Mouse (Mus musculus) layer of hippocampus, adult 9-10 months (tissue): ENCODE measurements around the gene Gm10322.
A peak's percentile ranks its signal among the peaks of the same experiment; 100 is the strongest.

Experiments used
- DNase-seq: peaks from one replicate; pipeline ENCODE4 v3.0.0; 2022; ENCODE audit warnings: low spot score

The Gm10322 gene

DNA sequence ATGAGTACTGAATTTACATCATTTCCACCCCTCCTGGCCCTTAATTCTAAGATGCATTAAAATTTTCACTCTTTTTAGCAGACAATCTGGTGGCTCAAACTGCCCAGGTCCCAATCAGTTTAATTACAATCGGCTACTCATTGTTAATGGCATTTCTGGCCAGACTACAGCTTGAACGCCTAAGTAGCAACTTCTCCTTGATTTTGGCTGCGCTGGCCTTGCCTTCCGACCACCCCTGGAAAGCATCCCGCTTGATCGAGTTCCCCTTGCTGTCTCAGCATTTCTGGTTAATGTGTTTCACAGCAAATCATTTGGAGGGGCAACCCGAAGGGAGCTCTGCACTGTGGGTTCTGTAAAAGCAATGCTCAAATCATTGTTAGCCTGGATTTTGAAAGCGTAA is 13.8 kb upstream of the Gm10322 start:
- DNase-seq, result no peak

DNA sequence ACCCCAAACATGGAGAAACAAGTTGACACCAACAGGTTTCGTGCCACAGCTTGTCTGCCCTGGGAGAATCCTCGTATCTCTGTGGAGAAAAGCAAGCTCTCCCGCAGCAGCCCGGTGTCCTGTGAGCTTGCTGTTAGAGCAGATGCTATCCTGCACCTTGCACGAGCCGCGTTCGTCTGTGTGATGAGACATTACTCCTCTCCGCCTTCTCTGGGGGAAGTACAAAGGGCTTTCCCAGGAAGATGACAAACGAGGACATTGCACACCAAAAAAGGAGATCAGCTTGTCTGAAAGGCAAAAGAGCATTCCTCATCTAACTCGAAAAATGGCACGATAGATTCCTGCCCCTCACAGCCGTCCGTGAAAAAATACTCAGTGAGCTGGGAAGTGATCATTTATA is 13.0 kb upstream of the Gm10322 start:
- DNase-seq, result no peak

DNA sequence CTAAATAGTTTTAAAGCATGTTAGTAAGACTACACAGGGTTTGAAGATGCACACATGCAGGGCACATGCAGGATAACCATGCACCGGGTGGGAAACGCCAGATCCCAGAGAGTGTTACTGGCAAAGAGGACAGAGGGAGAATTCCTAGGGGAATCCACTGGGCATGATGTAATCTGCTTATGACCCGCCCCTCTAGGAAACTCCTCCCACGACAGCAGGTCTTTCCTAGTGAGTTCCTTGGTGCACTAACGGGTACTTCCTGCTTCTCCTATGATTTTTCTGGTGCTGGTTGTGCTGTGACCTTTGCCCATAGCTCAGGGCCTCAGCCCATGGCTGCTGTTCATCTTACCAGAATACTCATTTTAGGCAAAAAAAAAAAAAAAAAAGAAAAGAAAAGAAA is 12.0 kb upstream of the Gm10322 start:
- no peak for DNase-seq

DNA sequence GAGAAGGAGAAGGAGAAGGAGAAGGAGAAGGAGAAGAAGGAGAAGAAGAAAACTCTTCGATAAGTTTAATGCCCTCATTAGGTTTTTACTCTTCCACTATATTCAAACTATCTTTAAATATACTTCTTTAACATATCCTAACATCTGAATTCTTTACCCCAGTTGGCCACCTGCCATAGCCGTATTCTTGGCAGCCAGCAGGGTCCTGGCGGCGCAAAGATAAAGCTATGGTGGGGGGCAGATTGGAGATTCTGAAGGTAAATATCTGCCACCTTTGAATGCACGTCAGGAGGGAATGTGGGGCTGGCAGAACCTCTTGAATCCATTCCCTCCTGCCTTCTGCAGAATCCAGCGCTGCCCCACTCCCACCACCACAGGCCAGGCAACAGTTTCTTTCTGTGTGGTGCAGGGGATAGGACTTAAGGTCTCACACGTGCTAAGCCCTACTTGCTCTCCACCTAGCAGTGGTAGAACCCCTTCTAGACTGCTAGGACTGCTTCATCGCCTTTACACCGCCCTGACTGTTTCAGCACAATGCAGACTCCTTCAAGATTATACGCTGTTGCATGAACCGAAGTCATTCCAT is 10.9 kb upstream of the Gm10322 start:
- no peak for DNase-seq

DNA sequence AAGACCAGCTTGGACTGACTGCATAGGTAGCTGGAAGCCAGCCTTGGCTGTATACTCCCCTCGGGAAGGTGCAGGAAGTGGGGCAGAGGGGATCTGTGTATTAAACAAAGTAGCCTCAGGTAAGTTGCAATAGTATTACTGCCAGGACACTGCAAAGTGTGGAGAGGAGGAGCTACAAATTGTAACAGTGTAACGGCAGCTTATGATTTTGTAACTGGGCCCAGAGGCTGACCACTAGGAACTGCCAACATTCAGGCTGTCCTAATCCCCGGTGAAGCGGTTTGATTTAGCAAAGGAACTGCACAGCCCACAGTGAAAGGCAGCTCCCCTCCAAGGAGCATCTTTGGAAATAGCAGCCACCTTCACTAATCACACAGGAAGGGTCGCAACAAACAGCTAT is 2.6 kb upstream of the Gm10322 start:
- no peak for DNase-seq

DNA sequence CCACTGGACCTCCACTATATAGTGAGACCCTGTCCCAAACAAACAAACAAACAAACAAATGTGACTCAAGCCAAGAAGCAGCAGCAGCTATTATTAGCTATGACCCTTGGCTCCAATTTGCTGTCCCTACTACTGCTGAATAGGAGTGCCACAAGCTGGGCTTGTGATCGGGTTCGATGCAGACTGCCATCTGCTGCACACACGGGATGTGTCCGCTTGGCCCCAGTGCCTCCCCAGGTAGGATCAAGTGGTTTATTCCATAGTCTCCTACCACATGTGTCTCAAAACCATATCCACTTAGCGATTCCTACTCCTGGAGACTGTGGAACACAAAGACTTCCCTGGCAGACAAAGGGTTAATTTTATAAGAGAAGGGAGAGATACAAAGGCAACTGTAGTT is 1.7 kb upstream of the Gm10322 start:
- no peak for DNase-seq

DNA sequence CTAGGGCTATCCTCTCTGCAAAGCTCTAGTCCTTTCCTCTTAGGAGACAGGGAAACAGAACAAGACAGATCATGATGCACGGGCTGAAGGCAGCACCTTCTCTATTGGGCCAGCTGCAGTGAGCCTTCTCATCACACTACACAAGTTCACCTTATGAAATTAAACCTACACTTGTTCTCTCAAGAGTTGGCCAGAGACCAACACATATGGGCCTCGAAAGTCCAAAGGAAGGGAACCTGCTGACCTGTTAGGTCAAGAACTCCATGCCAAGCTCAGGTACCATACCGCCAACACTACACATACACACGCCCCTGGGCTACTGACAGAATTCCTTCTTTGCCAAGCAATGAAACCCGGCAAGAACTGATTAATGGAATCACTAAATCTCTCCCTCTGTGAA is 452 bp upstream of the Gm10322 start:
- DNase-seq, result no peak

DNA sequence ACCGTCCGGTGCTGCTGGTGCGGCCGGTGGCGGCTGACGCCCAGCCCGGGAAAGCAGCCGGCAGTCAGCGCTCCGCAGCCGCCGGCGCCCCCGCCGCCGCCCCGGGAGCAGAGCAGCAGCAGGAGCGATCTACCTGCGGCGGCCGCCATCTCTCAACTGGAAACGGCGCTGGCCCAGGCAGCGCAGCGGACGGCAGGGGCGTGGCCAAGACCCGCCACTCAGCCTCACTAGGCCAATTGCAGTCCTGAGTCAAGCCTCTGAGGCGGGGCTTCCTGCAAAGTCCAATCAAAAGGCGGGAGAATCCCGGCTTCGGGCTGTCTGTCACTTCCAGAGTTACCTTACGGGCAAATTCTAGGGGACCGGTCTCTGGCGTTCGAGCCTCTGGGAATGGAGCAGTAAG is 659 bp downstream of the Gm10322 start, which contains the start of gene Mcu:
Gene Mcu (minus strand): TSS at position 171 of the 400 bp plus-strand sequence.
- DNase-seq, result peak; percentile 94

DNA sequence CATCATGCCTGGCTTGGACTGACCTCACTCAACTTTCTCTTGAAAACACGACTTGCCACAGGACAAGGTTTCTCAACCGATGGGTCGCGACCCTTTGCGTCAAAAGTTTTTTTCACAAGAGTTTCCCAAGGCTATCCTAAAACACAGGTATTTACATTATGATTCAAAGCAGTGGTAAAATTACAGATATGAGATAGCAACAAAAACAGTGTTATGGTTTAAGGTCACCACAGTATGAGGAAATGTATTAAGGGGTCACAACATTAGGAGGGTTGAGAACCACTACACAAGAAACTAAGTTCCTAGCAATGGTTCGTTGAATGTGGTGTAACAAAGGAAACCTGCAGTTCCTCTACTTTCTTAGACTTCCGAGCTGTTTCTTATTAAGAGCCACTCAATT is 1.9 kb downstream of the Gm10322 start:
- DNase-seq, result no peak

DNA sequence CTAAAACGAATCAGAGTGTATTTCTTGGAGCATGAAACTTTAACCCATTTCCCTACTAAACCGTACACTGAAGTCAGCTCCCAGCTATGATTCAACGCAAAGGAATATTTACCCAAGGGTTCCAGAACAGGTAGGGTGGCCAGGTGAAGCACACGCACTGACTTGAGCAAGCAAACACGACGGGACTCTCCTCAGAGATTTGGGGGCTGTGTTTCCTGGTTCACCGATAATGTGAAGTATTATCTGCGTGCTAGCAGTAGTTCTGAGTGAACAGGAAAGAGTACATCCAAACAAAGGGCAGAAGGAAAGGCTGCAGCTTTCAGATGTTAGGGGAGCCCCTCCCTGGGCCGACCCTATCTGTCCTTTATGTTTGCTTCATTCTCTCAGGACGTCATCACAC is 5.5 kb downstream of the Gm10322 start:
- no peak for DNase-seq

DNA sequence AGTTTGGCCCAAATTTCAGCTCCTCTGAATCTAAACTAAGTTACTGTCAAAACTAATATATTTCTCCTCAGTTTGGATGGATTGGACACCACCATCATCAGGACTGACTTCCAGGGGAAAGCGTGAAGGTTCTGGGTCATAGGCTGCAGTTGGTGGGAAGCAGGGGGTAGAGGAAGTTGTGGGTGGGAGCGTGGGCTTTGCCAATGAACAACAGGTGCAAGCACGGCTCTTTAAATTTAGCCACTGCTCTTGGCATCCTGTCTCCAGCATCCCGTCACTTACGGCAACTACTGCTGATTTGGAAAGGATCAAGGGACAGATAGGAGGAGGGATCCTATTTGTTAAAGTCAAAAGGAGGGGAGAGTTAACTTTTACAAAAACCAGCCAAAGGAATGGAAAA is 7.6 kb downstream of the Gm10322 start:
- DNase-seq, result no peak

DNA sequence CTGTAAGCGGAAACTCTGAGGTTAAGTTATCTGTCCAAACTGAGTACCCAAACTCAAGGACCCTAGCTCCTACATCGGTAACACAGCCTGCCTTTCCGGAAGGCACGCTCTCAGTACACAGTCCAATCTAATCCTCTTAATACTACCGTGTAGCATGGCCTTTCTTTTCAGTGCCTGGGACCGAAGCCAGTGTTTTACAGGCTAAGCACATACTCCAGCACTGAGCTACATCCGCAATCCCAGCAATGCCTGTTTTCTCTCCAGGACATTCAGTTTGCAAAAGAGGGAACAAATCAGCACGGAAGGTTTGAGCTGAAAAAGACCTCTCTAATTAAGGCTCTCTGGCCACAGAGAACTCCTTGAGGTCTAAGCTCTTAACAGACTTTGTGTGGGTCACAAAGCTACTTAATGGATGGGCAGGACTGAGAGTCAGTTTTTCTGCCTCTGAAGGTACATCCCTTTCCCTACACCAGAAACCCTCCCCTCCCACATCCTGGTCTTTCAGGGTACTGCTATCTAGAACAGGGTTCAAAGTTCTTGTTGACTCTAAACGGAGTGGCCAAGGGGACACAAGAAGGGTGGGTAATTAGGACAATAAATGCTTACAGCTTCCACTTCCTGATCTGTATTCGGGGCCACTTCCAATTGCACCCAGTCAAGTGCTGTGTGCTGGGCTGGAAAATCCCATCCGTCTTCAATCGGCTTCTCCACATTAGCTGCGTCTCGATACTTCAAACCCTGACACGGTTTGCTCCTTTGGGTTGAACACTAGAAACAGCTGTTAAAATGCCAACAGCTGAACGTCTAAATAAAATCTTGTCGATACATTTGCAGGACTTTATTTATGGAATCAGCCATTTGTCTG is 13.0 kb downstream of the Gm10322 start:
- no peak for DNase-seq

DNA sequence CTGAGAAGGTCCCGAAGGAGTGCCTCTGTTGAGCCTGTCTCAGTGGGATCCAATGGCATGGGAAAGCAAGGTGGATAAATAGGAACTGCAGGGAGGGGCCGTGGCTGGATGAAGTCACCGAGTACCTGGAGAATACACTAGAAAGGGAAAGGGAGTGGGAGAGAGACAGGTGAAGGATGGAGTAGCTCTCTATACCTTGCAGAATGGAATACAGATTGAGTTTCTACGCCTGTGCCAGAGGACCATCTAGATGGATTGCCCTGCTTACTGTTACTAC is 13.6 kb downstream of the Gm10322 start:
- DNase-seq, result no peak

DNA sequence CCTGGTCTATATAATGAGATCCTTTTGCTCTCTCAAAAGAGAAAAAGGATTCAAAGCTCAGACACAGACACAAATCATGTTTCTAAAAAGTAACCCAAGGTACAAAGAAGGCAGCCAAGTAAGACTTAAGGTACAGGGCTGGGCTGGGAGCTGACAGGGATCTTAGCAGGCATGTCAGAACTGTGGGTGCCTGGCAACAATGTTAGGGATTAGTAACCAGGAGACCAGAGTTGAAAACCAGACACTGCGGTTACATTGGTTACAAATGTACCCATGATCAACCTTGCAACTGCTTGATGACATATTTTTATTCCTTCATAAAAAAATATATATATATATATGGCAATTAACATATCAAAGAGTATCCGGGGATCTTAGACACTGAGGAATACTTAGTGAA is 20.2 kb downstream of the Gm10322 start:
- no peak for DNase-seq

DNA sequence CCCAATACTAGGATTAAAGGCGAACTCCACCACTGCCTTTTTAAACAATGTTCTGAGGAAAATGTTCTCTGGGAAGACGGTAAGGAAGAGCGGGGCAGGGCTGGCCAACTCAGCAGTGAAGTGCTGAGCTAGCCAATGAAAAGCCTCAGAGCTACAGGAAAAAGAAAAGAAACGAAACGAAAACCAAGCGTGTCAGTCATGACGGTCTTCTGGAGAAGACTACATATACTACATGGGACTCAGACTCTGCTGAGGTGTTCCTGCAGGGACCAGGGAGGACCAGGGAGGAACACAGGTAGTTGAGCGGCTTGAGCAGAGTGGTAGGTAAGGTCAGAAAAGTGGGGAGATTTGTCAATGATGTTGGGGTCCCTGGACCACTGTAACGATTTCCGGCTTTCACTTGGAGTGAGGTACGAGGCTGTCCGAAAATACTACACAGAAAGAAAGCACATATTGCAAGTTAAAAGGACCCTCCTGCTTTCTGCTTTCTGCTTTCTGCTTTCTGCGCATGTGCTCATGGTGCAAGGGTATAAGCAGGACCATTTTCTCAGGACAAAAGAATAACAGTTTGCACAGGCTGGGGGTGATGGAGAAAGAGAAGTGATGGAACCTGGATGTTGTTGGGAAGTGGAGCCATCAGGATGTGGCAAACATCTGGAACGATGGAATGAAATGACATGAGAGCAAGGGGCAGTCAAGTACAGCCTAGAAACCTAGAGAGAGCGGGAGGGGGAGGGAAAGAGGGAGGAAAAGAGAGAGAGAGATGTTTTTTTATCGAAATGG is 21.1 kb downstream of the Gm10322 start:
- no peak for DNase-seq

DNA sequence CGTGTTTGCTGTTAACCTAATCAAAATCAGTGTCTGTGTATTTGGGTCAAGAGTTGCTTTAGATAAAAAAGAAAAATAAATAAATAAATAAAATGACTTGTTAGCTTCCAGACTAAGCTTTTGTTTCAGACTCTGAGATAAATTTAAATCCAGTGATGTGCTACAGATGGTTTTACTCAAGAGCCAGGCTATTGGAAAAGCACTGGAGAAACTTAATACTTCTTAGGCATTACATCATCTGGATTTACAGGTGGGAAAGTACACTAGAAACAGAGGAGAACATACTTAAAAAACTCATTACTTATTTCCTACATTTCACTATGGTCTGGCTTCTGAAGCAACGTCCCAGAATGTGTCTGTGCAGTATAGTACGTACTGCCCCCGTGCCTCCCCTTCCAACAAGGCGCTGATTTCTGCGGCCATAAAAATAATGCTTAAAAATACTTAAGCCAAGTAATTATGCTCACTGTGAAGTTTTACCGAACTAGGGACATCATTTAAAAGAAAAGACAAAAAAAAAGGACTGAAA is 21.8 kb downstream of the Gm10322 start:
- DNase-seq, result no peak

DNA sequence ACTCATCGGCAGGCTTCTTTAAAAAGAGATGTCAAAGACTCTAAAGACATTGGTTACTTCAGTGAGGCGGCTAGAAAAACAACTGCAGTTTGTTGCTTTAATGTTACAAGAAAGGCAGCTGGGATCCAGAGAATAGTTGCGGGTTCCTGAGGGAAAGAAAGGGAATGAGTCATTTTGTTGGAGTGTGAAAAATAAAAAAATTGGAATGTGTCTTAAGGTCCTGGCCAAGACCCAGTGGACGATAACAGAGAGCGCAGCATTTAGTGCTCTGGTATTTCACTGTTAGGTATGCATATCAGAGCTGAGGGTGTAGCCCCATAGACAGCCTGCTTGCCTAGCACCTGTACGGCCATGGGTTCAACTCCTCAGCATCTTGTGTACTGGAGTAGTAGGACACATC is 22.7 kb downstream of the Gm10322 start:
- no peak for DNase-seq

DNA sequence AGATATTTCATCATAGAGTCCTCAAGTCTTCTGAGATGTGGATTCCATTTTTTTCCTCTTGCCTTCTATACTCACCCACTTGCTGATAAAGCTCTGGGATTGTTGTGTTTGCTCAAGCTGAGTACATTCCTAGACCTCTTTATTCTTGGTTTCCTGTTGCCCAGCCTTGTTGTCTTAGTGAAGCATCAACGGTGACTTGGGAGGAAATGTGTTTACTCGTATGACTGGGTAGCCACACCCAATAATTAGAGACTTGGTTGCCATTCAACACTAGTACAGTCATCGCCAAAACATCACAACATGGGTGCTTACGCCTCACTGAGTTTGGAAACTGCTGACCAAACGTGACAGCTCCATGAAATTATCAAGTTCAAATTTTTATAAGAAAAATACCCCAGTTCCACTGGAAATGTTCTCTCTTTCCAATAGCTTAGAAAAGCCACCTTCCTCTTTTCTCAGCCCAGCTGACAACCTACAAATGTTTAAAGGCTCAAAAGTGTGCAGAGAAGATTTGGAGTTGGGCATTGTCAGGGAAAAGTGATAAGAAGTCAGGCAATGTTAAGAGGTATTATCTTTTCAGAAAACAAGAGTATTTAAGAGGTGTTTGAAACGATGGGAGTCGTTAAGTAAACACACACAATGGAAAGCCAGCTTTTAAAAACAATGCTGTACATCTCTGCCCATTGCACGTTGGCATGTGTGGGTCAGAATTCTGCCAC is 27.0 kb downstream of the Gm10322 start:
- no peak for DNase-seq

DNA sequence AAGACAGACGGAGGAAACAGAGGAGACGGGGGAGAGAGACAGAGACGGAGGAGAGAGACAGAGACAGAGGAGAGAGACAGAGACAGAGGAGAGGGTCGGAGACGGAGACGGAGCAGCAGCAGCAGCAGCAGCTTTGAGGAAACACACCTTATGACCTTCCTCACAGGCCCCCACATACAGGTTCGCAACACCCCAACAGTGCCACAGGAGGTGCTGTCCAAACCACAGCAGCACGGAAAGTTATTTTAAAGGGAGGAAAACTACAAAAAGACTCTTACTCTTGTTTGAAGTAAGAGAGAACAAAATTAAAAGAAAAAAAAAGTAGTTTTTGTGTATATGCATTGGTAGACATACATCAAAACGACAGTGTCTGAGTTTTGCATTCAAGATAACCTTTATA is 27.8 kb downstream of the Gm10322 start:
- no peak for DNase-seq

DNA sequence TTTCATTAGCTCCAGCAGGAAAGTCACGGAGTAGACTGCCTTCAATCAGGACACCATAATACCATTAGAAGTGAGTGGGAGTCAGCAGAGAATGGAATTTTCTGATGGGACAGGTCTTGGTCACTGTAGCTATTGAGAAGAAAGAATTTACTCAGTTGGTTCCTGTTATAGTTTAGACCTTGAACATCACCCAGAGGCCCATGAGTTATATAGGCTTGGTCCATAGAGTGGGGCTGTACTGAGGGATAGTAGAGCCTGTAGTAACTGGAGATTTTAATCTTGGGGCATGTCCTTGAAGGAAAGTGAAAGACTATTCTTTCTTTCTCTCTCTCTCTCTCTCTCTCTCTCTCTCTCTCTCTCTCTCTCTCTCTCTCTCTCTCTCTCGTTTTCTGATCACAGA is 28.8 kb downstream of the Gm10322 start:
- no peak for DNase-seq

DNA sequence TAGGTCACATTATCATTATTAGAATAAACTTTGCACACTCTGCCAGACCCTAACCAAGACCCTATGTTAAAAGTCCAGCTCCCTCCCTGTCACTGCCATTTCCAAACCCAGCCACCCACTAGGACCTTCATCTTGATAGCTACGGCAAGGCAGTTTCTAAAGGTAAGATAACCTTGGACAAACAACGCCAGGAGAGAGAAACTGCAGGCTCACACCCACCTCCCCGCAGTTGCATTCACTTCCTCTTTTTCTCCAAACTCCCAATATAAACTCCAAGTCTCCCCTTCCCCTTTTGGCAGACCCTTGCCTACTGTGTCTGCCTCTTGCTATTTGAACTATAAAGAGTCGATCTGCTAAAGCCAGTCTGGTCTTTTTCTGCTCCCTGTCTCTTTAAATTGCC is 29.3 kb downstream of the Gm10322 start:
- no peak for DNase-seq

DNA sequence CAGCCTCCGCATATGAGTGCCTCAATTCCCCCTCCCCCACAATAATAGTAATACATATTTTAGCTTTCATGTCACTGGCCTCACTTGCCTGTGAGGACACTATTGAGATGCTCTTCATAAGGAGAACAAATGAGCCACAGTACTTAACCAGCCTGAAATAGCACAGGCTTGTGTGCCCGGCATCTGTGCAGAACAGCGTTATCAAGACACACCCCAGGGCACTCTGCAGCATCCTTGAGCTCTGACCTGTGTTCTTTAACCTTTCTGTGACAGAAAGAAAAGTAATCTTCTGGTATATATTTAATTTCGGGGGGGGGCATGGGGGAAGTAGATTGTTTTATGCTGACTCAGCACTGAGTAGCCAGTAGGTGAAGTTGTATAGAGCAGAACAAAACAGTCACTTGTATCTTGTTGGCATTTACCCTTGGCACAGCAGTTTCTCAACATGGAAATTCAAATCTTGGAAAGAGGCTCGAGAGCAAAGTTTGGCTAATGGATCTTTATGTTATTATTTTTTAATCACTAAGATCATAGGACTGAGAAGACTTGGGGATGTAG is 31.0 kb downstream of the Gm10322 start:
- no peak for DNase-seq
